Mouse (Mus musculus) kidney, adult 8-10 months (tissue): Measurements from ENCODE around the gene Dgkh.
"Not testable (repeated sequence)": the region's sequence is repeated elsewhere in the genome, so short reads cannot be mapped to it uniquely, and the experiment has no call there.

Source experiments
- DNase-seq, 2 experiments: peaks; one replicate each; pipeline ENCODE4 v3.0.0; 2022

Gene Dgkh

DNA sequence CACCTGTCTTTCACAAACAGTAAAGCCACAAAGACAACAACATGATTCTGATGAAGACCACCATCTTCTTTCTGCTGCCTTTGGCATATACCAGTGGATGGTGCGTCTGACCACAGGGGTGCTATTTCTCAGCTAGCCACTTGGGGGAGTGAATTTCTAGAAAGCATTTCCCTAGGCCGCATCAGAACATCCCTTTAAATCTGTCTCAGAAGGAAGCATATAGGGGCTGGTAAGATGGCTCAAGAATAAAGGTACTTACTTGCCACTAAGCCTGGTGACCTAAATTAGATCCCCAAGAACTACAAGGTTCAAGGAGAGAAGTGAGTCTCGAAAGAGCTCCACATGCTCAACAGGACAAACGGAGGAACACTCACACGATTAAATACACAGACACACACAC lies 119.0 kb downstream of the Dgkh start:
- DNase-seq, result no peak

DNA sequence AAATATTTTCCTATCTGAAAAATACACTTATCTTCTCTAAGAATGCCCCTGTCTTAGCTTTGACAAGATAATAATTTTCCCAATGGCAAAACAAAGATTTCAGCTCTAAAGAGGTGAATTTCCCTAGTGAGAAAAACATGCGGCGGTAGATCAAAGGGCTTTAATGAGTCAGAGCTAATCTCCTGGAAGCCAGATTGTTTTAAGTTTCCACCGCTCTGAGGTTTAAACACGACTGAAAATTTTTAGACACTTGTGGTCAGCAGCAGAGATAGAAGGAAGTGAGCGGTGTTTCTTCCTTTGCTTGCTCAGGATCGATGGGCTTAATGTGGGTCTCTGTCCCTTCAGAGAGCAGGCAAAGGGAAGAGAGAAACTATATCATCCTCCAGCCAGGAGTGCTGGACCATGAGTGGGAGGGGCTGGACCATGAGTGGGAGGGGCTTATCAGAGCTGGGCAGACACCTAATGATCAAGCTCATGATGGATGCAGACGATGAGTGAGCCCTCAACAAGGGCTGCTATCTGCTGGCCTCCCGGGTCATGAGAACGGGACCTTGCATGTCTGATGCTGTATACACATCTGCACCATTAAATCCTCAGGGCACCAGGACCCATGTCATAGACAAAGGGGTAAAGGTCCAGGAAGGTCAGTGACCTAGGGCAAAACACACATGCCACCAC lies 120.3 kb downstream of the Dgkh start:
- no peak for DNase-seq

DNA sequence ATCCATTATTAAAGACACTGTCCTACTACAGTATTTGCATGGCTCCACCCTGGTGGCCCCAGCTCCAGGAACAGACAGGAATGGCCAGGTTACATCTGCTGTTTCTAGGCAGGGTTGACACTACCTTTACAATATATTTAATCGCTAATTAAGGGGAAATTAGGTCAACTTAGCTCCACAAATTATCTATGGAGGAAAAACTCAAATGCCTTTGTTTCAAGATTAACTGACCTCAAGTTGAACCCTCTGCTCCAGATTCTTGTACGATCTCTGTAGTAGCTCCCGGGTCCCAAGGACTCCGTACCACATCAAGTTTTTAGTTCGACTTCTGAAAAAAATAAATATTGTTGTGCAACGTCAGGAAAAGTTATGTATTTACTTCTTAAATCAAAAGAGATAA lies 137.7 kb downstream of the Dgkh start:
- DNase-seq, result no peak

GRCm38 (mm10) chr14:78592965-78593364 lies 139.6 kb downstream of the Dgkh start:
- DNase-seq, result no peak

GRCm38 (mm10) chr14:78590335-78590734 lies 142.2 kb downstream of the Dgkh start:
- peak in 1 of 2 experiments; percentile 50 for DNase-seq

DNA sequence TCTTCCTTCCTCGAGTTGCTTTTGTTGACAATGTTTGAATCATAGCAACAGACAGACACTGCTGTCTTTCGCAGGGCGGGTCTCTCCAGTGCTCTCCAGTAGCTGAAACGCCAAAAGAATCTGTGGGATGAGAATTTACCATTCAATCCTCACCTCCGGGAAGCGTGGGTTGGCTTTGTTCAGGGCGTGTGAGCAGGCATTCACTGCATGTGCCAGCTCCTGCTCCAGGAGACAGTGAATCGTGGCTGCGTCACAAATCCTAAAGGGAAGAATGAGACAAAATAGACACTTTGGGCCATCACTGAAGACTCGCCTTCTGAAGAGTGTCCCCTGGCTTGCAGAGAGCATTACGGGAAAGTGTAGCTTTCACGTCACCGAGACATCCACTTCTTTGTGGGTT lies 148.4 kb downstream of the Dgkh start:
- DNase-seq, result no peak

DNA sequence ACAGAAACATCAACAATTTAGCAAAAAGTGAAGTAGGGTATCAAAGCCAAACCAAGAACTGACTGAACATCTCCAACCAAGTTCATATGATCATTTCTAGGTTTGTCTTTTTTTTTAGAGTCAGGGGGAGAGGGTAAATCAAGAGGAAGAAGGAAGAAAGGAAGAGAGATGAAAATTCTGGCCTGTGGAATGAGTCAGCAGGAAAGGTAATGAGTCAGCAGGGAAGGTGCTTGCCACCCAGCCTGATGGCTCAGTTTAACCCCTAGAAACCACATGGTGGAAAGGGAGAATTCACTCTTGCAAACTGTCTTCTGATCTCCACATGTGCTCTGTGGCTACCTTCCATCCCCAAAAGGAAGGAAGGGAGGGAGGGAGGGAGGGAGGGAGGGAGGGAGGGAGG lies 149.4 kb downstream of the Dgkh start:
- no peak for DNase-seq

- DNase-seq, result no peak
Measured at GRCm38 (mm10) chr14:78575899-78576298, 156.7 kb downstream of the Dgkh start.

- DNase-seq, result no peak
Measured at GRCm38 (mm10) chr14:78568410-78568809, 164.2 kb downstream of the Dgkh start.

DNA sequence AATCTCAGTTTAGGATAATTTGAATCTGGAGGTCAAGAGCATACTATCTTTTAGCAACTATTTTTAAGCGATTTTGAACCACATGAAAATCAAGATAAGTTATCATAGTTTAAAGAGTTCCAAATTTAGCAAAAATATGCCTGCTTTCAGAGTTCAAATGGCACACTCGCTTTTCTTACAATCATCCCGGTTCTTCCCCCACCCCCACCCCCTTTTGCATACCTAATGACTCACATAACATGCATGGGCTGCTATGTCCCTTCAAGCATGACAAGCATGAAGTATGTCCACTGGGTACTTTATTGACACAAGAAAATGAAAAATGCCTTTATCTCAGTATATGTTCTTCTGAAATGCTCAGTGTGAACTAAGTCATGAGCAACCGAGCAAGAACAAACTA lies 166.1 kb downstream of the Dgkh start:
- no peak for DNase-seq

DNA sequence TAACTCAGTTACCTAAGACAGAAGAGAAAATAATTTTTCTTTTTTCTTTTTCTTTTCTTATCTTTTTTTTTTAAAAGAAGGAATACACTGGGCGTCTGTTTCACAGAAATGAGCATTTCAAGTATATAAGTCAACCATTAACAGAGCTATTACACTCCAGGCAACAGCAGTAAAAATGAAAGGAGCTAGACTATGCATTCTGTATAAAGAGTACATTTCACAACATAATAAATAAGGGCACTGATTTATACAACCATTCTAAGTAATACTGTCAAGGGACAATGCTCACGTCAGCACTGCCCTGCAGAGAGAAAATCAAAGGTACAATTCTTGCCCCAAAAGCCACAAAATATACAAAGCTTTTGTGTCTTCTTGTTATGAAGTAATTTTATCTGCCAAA lies 168.3 kb downstream of the Dgkh start:
- DNase-seq, result no peak

GRCm38 (mm10) chr14:78563211-78563610 lies 169.4 kb downstream of the Dgkh start:
- peak in 1 of 2 experiments; percentile 17 for DNase-seq

- DNase-seq, result peak; percentile 85 to 89
Measured at GRCm38 (mm10) chr14:78562121-78562520, 170.5 kb downstream of the Dgkh start.

DNA sequence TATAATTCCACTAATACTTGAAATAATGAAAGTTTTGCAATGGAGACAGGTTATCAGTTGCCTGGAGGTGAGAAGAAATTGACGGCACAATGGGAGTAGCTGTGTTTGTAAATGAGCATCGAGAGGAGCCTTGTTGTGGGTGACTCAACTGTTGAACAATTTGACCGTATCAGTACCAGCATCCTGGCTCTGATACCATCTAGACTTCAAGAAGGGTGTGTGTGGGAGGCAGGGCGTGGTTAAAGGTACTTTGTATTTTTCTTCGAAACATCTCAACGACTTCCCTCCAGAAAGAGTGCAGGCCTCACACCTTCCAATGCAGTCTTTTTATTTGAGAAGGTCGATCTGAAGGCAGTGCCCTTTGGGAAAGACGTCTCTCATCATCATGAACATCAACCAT lies 173.5 kb downstream of the Dgkh start:
- DNase-seq, result no peak

GRCm38 (mm10) chr14:78554830-78555229 lies 177.7 kb downstream of the Dgkh start:
- not testable (repeated sequence) for DNase-seq

DNA sequence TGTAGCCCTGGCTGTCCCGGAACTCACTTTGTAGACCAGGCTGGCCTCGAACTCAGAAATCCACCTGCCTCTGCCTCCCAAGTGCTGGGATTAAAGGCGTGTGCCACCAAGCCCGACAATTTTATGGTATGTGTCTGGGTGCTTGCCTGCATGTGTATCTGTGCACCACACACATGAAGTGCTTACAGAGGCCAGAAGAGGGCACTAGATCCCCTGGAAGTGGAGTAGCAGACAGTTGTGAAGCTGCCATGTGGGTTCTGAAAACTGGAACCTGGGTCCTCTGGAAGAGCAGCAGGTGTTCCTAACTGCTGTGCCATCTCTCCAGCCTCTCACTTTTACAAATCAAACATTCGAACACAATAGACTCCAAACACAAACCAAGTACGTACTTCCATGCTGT lies 178.9 kb downstream of the Dgkh start:
- DNase-seq, result no peak

DNA sequence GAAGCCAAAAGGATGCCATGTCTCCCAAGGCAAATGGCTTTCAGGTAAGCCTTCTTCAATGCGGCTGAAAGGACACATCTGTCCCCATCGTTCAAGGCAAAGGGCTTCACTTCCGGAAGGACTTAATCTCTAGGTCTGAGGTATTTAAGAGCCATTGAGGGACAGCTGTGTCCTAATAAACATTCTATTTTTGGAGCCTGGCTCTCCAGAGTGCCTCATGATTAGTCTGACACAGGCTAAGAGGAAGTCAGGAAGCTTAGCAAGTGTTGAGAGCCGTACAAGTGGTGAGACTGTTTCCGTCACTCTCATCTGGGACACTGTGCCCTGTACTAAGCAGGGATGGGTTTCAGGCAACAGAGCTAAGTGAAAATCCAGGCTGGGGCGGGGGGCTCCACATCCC lies 183.8 kb downstream of the Dgkh start:
- no peak for DNase-seq

- DNase-seq, result no peak
Measured at GRCm38 (mm10) chr14:78541319-78541718, 191.3 kb downstream of the Dgkh start.

DNA sequence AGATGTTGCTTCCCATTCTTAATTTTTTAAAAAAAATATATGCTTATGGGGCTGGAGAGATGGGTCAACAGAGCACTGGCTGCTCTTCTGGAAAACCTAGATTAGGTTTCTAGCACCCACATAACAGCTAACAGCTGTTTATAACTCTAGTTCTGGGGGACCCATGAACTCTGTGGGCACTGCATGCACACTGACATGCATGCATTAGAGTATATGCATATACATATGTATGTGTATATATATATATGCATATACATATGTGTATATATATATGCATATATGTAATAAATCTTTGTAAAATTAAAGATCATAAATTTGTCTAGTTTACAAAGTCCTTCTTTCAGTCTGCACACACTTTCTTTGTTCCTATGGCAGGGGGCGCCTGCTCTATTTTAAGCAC lies 192.8 kb downstream of the Dgkh start:
- DNase-seq, result no peak

GRCm38 (mm10) chr14:78538572-78539320 lies 193.8 kb downstream of the Dgkh start:
- DNase-seq, result peak; percentile 57 to 66

GRCm38 (mm10) chr14:78537551-78537950 lies 195.0 kb downstream of the Dgkh start:
- DNase-seq, result no peak

GRCm38 (mm10) chr14:78536281-78537165 lies 196.1 kb downstream of the Dgkh start, which contains the start of gene Akap11:
Akap11 (minus strand) TSS chr14:78536808.
- peak; percentile 97 for DNase-seq

GRCm38 (mm10) chr14:78535366-78535765 lies 197.2 kb downstream of the Dgkh start:
- DNase-seq, result no peak
